32 mouse cellular contexts compared by ENCODE assay signal in the genomic region with DNA sequence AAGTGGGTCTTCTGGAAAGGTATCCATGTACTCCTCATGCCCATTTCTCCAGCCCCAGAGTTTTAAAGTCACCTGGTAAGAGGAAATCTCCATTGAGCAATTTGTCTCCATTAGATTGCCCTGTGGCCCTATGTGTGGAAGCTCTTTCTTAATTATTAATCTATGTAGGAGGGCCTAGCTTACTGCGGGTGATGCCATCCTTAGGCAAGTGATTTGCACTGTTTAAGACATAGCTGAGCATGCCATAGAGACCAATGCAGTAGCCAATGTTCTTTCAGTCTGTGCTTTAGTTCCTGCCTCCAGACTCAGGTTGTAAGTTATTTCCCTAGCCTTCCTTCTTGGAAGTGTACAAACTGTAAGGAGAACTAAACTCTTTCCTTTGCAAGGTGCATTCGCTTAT.
"Had no signal": no experiment of that assay in that cellular context is flagged by ENCODE, and none has a peak within 500 bp of the region (broad histone marks: within the 10 kb centered on the region; RNA-seq: fewer than 3 reads in every experiment).

No protein-coding gene starts in this region.

- H3K4me3 ChIP-seq: limb, embryonic 10.5 days; limb, embryonic 12.5 days; limb, embryonic 13.5 days; limb, embryonic 15.5 days; liver, embryonic 12.5 days; liver, embryonic 13.5 days; liver, embryonic 15.5 days; lung, embryonic 15.5 days; megakaryocyte, embryonic 14.5 days; midbrain, embryonic 10.5 days; midbrain, embryonic 12.5 days; midbrain, embryonic 13.5 days; midbrain, embryonic 15.5 days; myocyte; neural tube, embryonic 12.5 days; neural tube, embryonic 13.5 days had no signal

- H3K27me3 ChIP-seq: limb, embryonic 12.5 days; limb, embryonic 13.5 days; limb, embryonic 15.5 days; liver, embryonic 12.5 days; liver, embryonic 13.5 days; liver, embryonic 15.5 days; lung, embryonic 15.5 days; megakaryocyte, embryonic 14.5 days; midbrain, embryonic 12.5 days; midbrain, embryonic 13.5 days; midbrain, embryonic 15.5 days; neural tube, embryonic 12.5 days; neural tube, embryonic 13.5 days had no signal

- H3K9ac ChIP-seq: limb, embryonic 12.5 days; limb, embryonic 13.5 days; limb, embryonic 15.5 days; liver, embryonic 12.5 days; liver, embryonic 13.5 days; liver, embryonic 14.5 days; liver, embryonic 15.5 days; liver, postnatal 0 days; lung, embryonic 14.5 days; lung, embryonic 15.5 days; midbrain, embryonic 12.5 days; midbrain, embryonic 13.5 days; midbrain, embryonic 15.5 days; neural tube, embryonic 12.5 days; neural tube, embryonic 13.5 days had no signal

- DNase-seq: left cerebral cortex, postnatal 4 days; liver; liver, embryonic 13.5 days; liver, postnatal 0 days; lung, adult 18-20 months; lung, adult 2 months; lung, embryonic 14.5 days; lung, postnatal 10 days; lung, postnatal 14 days; lung, postnatal 36 days; lung, postnatal 4 days had no signal

- H3K27ac ChIP-seq: limb, embryonic 10.5 days; limb, embryonic 12.5 days; limb, embryonic 13.5 days; limb, embryonic 15.5 days; liver, embryonic 12.5 days; liver, embryonic 13.5 days; liver, embryonic 14.5 days; liver, embryonic 15.5 days; lung, embryonic 15.5 days; macrophage; midbrain, embryonic 10.5 days; midbrain, embryonic 12.5 days; midbrain, embryonic 13.5 days; midbrain, embryonic 15.5 days; neural tube, embryonic 12.5 days; neural tube, embryonic 13.5 days had no signal

- ATAC-seq: liver, embryonic 12.5 days; liver, postnatal 0 days; lung, postnatal 0 days; midbrain, embryonic 13.5 days; midbrain, embryonic 15.5 days; midbrain, embryonic 16.5 days had no signal

- H3K4me1 ChIP-seq: limb, embryonic 10.5 days; limb, embryonic 12.5 days; limb, embryonic 13.5 days; limb, embryonic 15.5 days; liver, embryonic 12.5 days; liver, embryonic 13.5 days; liver, embryonic 15.5 days; lung, embryonic 15.5 days; megakaryocyte, embryonic 14.5 days; midbrain, embryonic 13.5 days; midbrain, embryonic 15.5 days; neural tube, embryonic 12.5 days; neural tube, embryonic 13.5 days had no signal

- H3K9me3 ChIP-seq: limb, embryonic 10.5 days; limb, embryonic 12.5 days; limb, embryonic 13.5 days; limb, embryonic 15.5 days; liver, embryonic 12.5 days; liver, embryonic 13.5 days; liver, embryonic 15.5 days; lung, embryonic 15.5 days; midbrain, embryonic 10.5 days; midbrain, embryonic 12.5 days; midbrain, embryonic 13.5 days; midbrain, embryonic 15.5 days; neural tube, embryonic 12.5 days; neural tube, embryonic 13.5 days had no signal

- H3K36me3 ChIP-seq: limb, embryonic 10.5 days; limb, embryonic 12.5 days; limb, embryonic 13.5 days; limb, embryonic 15.5 days; liver, embryonic 12.5 days; liver, embryonic 13.5 days; liver, embryonic 15.5 days; lung, embryonic 15.5 days; midbrain, embryonic 10.5 days; midbrain, embryonic 12.5 days; midbrain, embryonic 13.5 days; midbrain, embryonic 15.5 days; neural tube, embryonic 12.5 days; neural tube, embryonic 13.5 days had no signal

- H3K4me2 ChIP-seq: limb, embryonic 12.5 days; limb, embryonic 13.5 days; limb, embryonic 15.5 days; liver, embryonic 11.5 days; liver, embryonic 12.5 days; liver, embryonic 13.5 days; liver, embryonic 15.5 days; lung, embryonic 14.5 days; lung, embryonic 15.5 days; midbrain, embryonic 11.5 days; midbrain, embryonic 12.5 days; midbrain, embryonic 13.5 days; midbrain, embryonic 15.5 days; neural tube, embryonic 12.5 days; neural tube, embryonic 13.5 days had no signal
